Mouse (Mus musculus): ENCODE measurements around the gene Syce1.

DNA sequence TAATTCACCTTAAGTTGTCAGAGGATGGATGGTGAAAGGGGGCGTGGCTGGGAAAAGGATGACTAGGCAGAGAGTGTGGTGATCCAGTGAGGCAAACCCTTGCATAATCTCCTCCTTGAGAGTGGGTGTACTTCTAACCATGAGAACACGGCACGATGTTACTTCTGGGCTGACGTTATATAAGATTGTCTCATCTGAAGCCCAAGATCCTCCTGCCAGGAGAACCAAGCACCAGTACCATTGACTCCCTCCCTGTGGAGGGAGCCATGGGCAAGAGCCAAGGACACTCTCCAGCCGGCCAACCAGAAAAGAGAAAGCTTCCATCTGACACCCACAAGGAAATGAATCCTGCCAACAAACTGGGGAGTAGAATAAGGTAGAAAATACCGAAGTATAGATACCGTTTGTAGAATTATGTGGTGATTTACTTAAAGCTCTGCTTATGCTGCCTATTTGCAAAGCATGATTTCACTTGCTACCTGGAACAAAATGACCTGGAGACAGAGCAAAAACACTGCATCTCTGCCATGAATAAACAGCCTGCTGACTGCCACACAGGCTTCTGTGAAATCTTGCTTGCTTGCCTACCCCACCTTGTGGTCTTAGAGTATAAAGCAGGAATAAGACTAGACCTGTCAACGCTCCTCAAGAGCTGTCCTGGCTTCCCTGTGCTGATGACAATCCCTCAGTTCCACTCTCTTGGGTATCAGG, 40.7 kb upstream of the Syce1 start:
- TF ChIP-seq CTCF (IDR thresholded peaks at IDR 0.05; ENCODE audit: low read depth) (peak; percentile 67), EP300 (IDR thresholded peaks at IDR 0.05; ENCODE audit: low read depth) (no peak)
